Mouse (Mus musculus): ENCODE measurements at regions not wholly inside any gene's neighbourhood (a gene's known extent, or its start where the extent isn't known, plus 50 kb on each side); places are given as distances from the start of the nearest gene placed in this dataset.

GRCm38 (mm10) chr7:79517581-79518337 lies 51.6 kb upstream of the Polg start:
- no peak for DNase-seq (ENCODE audit: low spot score in 2 of 2)

- DNase-seq (ENCODE audit: low spot score in 2 of 2) = no peak
Observed at GRCm38 (mm10) chr7:79516287-79516686, 50.1 kb upstream of the Polg start.
